In genomic region chr7:143273747-143274146, GRCm38 (mm10) we compare ENCODE assay signal across 28 mouse cellular contexts.
DNase-seq lines count a peak whose midpoint lies in the region; ATAC-seq lines count a peak whose summit lies in the region.
"Had no signal": no experiment of that assay in that cellular context is flagged by ENCODE, and none has a peak within 500 bp of the region (broad histone marks: within the 10 kb centered on the region; RNA-seq: fewer than 3 reads in every experiment).

No protein-coding gene starts in this region.

- no peak for ATAC-seq in heart, embryonic 16.5 days (replicated peaks; ENCODE audit: extremely low read depth, insufficient read depth, low FRiP score)
- ATAC-seq in embryonic facial prominence, embryonic 13.5 days (ENCODE audit: insufficient number of reproducible peaks, insufficient read depth, low FRiP score, low TSS enrichment, low read depth), result no peak
- no peak for ATAC-seq in embryonic facial prominence, embryonic 15.5 days (ENCODE audit: insufficient number of reproducible peaks, low FRiP score, low TSS enrichment, low read depth)
- ATAC-seq in limb, embryonic 15.5 days (ENCODE audit: insufficient number of reproducible peaks, low FRiP score, low TSS enrichment, low read depth), result 0 out of 2 replicates have a peak, but pooled peaks have one; percentile 38
- ATAC-seq: forebrain, embryonic 14.5 days; intestine, postnatal 0 days had no signal

- no peak for DNase-seq in heart, postnatal 4 days
- no peak for DNase-seq in gastrocnemius, adult 8-10 months (ENCODE audit: low spot score in 2 of 2)
- no peak for DNase-seq in layer of hippocampus, adult 18-20 months (ENCODE audit: low spot score in 2 of 2)
- DNase-seq in adrenal gland, adult (ENCODE audit: inconsistent age in 2 of 2, low spot score in 1 of 2), result no peak
- DNase-seq: adrenal gland, postnatal 10 days; cerebellum, adult 8-10 months; cerebellum, postnatal 36 days; gastrocnemius, postnatal 25 days; heart, adult 2 months; heart, postnatal 36 days; kidney, adult 9 months; kidney, postnatal 10 days; layer of hippocampus, adult 9-11 months; lung, postnatal 36 days; thymus, adult 2 months; thymus, postnatal 4 days had no signal

- no peaks in the 10 kb centered on the region for H3K27me3 ChIP-seq in heart, embryonic 16.5 days (ENCODE audit: control insufficient read depth, insufficient read depth, low read length)
- no peaks in the 10 kb centered on the region for H3K27me3 ChIP-seq in embryonic facial prominence, embryonic 13.5 days
- H3K27me3 ChIP-seq in embryonic facial prominence, embryonic 15.5 days, result no peaks in the 10 kb centered on the region
- H3K27me3 ChIP-seq in limb, embryonic 15.5 days, result no peaks in the 10 kb centered on the region
- H3K27me3 ChIP-seq: heart, embryonic 15.5 days; megakaryocyte, embryonic 14.5 days; midbrain, embryonic 12.5 days; neural tube, embryonic 13.5 days had no signal

- H3K9me3 ChIP-seq in heart, embryonic 16.5 days (replicated peaks; ENCODE audit: control insufficient read depth, low read length), result no peaks in the 10 kb centered on the region
- no peaks in the 10 kb centered on the region for H3K9me3 ChIP-seq in embryonic facial prominence, embryonic 13.5 days
- H3K9me3 ChIP-seq in embryonic facial prominence, embryonic 15.5 days (replicated peaks), result no peaks in the 10 kb centered on the region
- H3K9me3 ChIP-seq in limb, embryonic 15.5 days, result no peaks in the 10 kb centered on the region
- H3K9me3 ChIP-seq: heart, embryonic 15.5 days; megakaryocyte, embryonic 14.5 days; midbrain, embryonic 12.5 days; neural tube, embryonic 13.5 days had no signal

- H3K27ac ChIP-seq in heart, embryonic 16.5 days (ENCODE audit: low read length), result 0 out of 2 replicates have a peak overlapping the region, but pooled peaks have one; percentile 28
- peak overlapping the region; percentile 74 for H3K27ac ChIP-seq in embryonic facial prominence, embryonic 13.5 days
- H3K27ac ChIP-seq in embryonic facial prominence, embryonic 15.5 days (replicated peaks), result peak overlapping the region; percentile 40; the same call in 1 of the 2 replicates
- peak overlapping the region; percentile 86 for H3K27ac ChIP-seq in limb, embryonic 15.5 days
- H3K27ac ChIP-seq: heart, adult 2 months; heart, embryonic 15.5 days; hindbrain, embryonic 14.5 days; midbrain, embryonic 12.5 days; neural tube, embryonic 13.5 days had no signal

- peaks cover 5% of the 10 kb centered on the region for H3K4me1 ChIP-seq in heart, embryonic 16.5 days (ENCODE audit: control insufficient read depth, insufficient read depth, low read length)
- peaks cover 21% of the 10 kb centered on the region for H3K4me1 ChIP-seq in embryonic facial prominence, embryonic 13.5 days
- peaks cover 23% of the 10 kb centered on the region for H3K4me1 ChIP-seq in embryonic facial prominence, embryonic 15.5 days
- peaks cover 23% of the 10 kb centered on the region for H3K4me1 ChIP-seq in limb, embryonic 15.5 days

- 51% methylated on average over 4 of the region's 4 CpGs for WGBS in heart, embryonic 16.5 days
- WGBS in embryonic facial prominence, embryonic 13.5 days, result 69% methylated on average over 4 of the region's 4 CpGs
- 60% methylated on average over 4 of the region's 4 CpGs for WGBS in embryonic facial prominence, embryonic 15.5 days
- WGBS in limb, embryonic 15.5 days, result 48% methylated on average over 4 of the region's 4 CpGs

- H3K4me2 ChIP-seq in heart, embryonic 16.5 days (ENCODE audit: low read depth, low read length), result no peak overlapping the region
- H3K4me2 ChIP-seq in embryonic facial prominence, embryonic 13.5 days, result no peak overlapping the region
- no peak overlapping the region for H3K4me2 ChIP-seq in embryonic facial prominence, embryonic 15.5 days (replicated peaks)
- H3K4me2 ChIP-seq in limb, embryonic 15.5 days, result 0 out of 2 replicates have a peak overlapping the region, but pooled peaks have one; percentile 7
- H3K4me2 ChIP-seq: heart, embryonic 15.5 days; hindbrain, embryonic 14.5 days; midbrain, embryonic 12.5 days; neural tube, embryonic 13.5 days had no signal

- H3K4me3 ChIP-seq in heart, embryonic 16.5 days (ENCODE audit: low read length), result no peak overlapping the region
- no peak overlapping the region for H3K4me3 ChIP-seq in embryonic facial prominence, embryonic 13.5 days
- no peak overlapping the region for H3K4me3 ChIP-seq in embryonic facial prominence, embryonic 15.5 days (replicated peaks)
- no peak overlapping the region for H3K4me3 ChIP-seq in limb, embryonic 15.5 days
- H3K4me3 ChIP-seq: heart, adult 2 months; heart, embryonic 15.5 days; megakaryocyte, embryonic 14.5 days; midbrain, embryonic 12.5 days; myocyte; neural tube, embryonic 13.5 days had no signal

- H3K36me3 ChIP-seq in heart, embryonic 16.5 days (ENCODE audit: control insufficient read depth, insufficient read depth), result no peaks in the 10 kb centered on the region
- H3K36me3 ChIP-seq in embryonic facial prominence, embryonic 13.5 days, result peaks cover 23% of the 10 kb centered on the region
- peaks cover 14% of the 10 kb centered on the region; the same call in 1 of the 2 replicates for H3K36me3 ChIP-seq in embryonic facial prominence, embryonic 15.5 days
- H3K36me3 ChIP-seq in limb, embryonic 15.5 days, result no peaks in the 10 kb centered on the region
- H3K36me3 ChIP-seq: heart, embryonic 15.5 days had no signal

- H3K9ac ChIP-seq in heart, embryonic 16.5 days (ENCODE audit: low read length), result no peak overlapping the region
- H3K9ac ChIP-seq in embryonic facial prominence, embryonic 13.5 days, result no peak overlapping the region
- H3K9ac ChIP-seq in embryonic facial prominence, embryonic 15.5 days, result no peak overlapping the region
- H3K9ac ChIP-seq in limb, embryonic 15.5 days, result no peak overlapping the region
- H3K9ac ChIP-seq: heart, embryonic 15.5 days; hindbrain, embryonic 14.5 days; midbrain, embryonic 12.5 days; neural tube, embryonic 13.5 days had no signal

Comparison
In these comparisons a context has a peak if more than half of its experiments do, and no peak if none do; other contexts are left out.
1. H3K27ac ChIP-seq: peak in every context shown above with its lines; median percentile 86 in limb, embryonic 15.5 days; 74 in embryonic facial prominence, embryonic 13.5 days; 40 in embryonic facial prominence, embryonic 15.5 days; 28 in heart, embryonic 16.5 days.